ENCODE assay signal across 8 mouse cellular contexts in genomic region chr5:121835949-121836691, GRCm38 (mm10). TPM values are rescaled to one million over a fixed set of nuclear protein-coding genes. Genes with fewer than 3 reads are reported as not detected.
DNase-seq lines count a peak whose midpoint lies in the region; ATAC-seq and TF ChIP-seq lines count a peak whose summit lies in the region.

No protein-coding gene starts in this region.

- peak overlapping the region; percentile 79 for H3K9ac ChIP-seq in kidney, embryonic 14.5 days (ENCODE audit: low read depth, low read length)
- peak overlapping the region; percentile 99 for H3K9ac ChIP-seq in MEL (ENCODE audit: control insufficient read depth, low read depth, low read length, poor library complexity, severe bottlenecking)
- H3K9ac ChIP-seq in intestine, embryonic 16.5 days (ENCODE audit: low read depth, low read length) = peak overlapping the region; percentile 83

- no peaks in the 10 kb centered on the region for H3K27me3 ChIP-seq in kidney, embryonic 14.5 days (ENCODE audit: control insufficient read depth, insufficient read depth, low read length)
- H3K27me3 ChIP-seq in MEL (ENCODE audit: control insufficient read depth in 1 of 2, insufficient read depth in 2 of 2, low read length in 2 of 2) = no peaks in the 10 kb centered on the region
- no peaks in the 10 kb centered on the region for H3K27me3 ChIP-seq in intestine, embryonic 16.5 days (replicated peaks; ENCODE audit: control insufficient read depth, insufficient read depth, low read length)

- no peak for TF ChIP-seq EP300 in MEL (IDR thresholded peaks at IDR 0.05; ENCODE audit: low read depth in 1 of 2, low read length in 2 of 2)

- no peak for TF ChIP-seq CTCF in MEL (IDR thresholded peaks at IDR 0.05 in 2 of 3, conservative IDR thresholded peaks at IDR 0.05 in 1 of 3; ENCODE audit: control insufficient read depth in 1 of 3, insufficient read depth in 1 of 3, low read depth in 2 of 3, low read length in 3 of 3, poor library complexity in 1 of 3, severe bottlenecking in 1 of 3)
- no peak for TF ChIP-seq CTCF in gastrocnemius, adult 2 months (IDR thresholded peaks at IDR 0.05)

- peak overlapping the region; percentile 92 for H3K4me2 ChIP-seq in kidney, embryonic 14.5 days (replicated peaks; ENCODE audit: low read depth, low read length)
- peak overlapping the region; percentile 92 for H3K4me2 ChIP-seq in intestine, embryonic 16.5 days (ENCODE audit: low read depth, low read length)

- ATAC-seq in kidney, embryonic 14.5 days (ENCODE audit: low FRiP score, low TSS enrichment) = peak; percentile 3; the same call in 1 of the 2 replicates
- peak; percentile 17 for ATAC-seq in intestine, embryonic 16.5 days

- peak overlapping the region; percentile 79 for H3K4me3 ChIP-seq in kidney, embryonic 14.5 days (ENCODE audit: low read length)
- H3K4me3 ChIP-seq in MEL (ENCODE audit: control insufficient read depth in 1 of 2, insufficient read depth in 1 of 2, low read depth in 2 of 2, low read length in 2 of 2) = peak overlapping the region; percentile 70 to 93
- peak overlapping the region; percentile 74 for H3K4me3 ChIP-seq in gastrocnemius, adult 2 months
- H3K4me3 ChIP-seq in intestine, embryonic 16.5 days (ENCODE audit: low read length) = peak overlapping the region; percentile 91

- DNase-seq in kidney, adult 9 months = no peak
- peak; percentile 76 for DNase-seq in MEL (ENCODE audit: low read depth, low spot score)
- peak; percentile 86 for DNase-seq in gastrocnemius, adult 2 months
- DNase-seq in lung, postnatal 10 days = peak; percentile 48
- DNase-seq in spleen, postnatal 14 days (ENCODE audit: low spot score in 2 of 2) = peak; percentile 67 to 77
- DNase-seq in cerebellum, postnatal 36 days = no peak

- no peak for TF ChIP-seq RAD21 in MEL (IDR thresholded peaks at IDR 0.05; ENCODE audit: low read depth, low read length)

- no peak for TF ChIP-seq POLR2A in MEL (IDR thresholded peaks at IDR 0.05; ENCODE audit: control insufficient read depth in 1 of 2, insufficient read depth in 1 of 2, low read depth in 1 of 2, low read length in 2 of 2, poor library complexity in 1 of 2)

- H3K27ac ChIP-seq in kidney, embryonic 14.5 days (ENCODE audit: low read depth, low read length) = peak overlapping the region; percentile 82
- H3K27ac ChIP-seq in MEL (ENCODE audit: control insufficient read depth, low read depth, low read length) = peak overlapping the region; percentile 72
- peak overlapping the region; percentile 99 for H3K27ac ChIP-seq in gastrocnemius, adult 2 months
- H3K27ac ChIP-seq in intestine, embryonic 16.5 days (ENCODE audit: low read length) = peak overlapping the region; percentile 92

- under 1% methylated on average over 49 of the region's 51 CpGs for WGBS in kidney, embryonic 14.5 days
- under 1% methylated on average over 50 of the region's 51 CpGs for WGBS in intestine, embryonic 16.5 days

- peaks cover 45% of the 10 kb centered on the region for H3K4me1 ChIP-seq in kidney, embryonic 14.5 days (ENCODE audit: control insufficient read depth, insufficient read depth, low read length)
- H3K4me1 ChIP-seq in MEL (ENCODE audit: control insufficient read depth in 1 of 2, insufficient read depth in 2 of 2, low read length in 2 of 2) = peaks cover 0 to 26% of the 10 kb centered on the region in 2 experiments; a peak in 3 of 4 replicates
- peaks cover 49% of the 10 kb centered on the region for H3K4me1 ChIP-seq in intestine, embryonic 16.5 days (ENCODE audit: control insufficient read depth, insufficient read depth, low read length)

- no peaks in the 10 kb centered on the region for H3K36me3 ChIP-seq in kidney, embryonic 14.5 days (ENCODE audit: control insufficient read depth, insufficient read depth, low read length)
- H3K36me3 ChIP-seq in MEL (ENCODE audit: control insufficient read depth in 1 of 2, insufficient read depth in 2 of 2, low read length in 2 of 2) = peaks cover 0 to 19% of the 10 kb centered on the region in 2 experiments; a peak in 2 of 4 replicates
- H3K36me3 ChIP-seq in intestine, embryonic 16.5 days (ENCODE audit: control insufficient read depth, insufficient read depth, low read length) = no peaks in the 10 kb centered on the region

- intact Hi-C loops in gastrocnemius, adult 2 months (cut with DNase I) = loop anchor here (5.0 kb wide), 1 partner anchor 124 kb away; the partner anchor contains the start of gene Atxn2

- H3K9me3 ChIP-seq in kidney, embryonic 14.5 days (ENCODE audit: control insufficient read depth, low read length) = no peaks in the 10 kb centered on the region
- H3K9me3 ChIP-seq in MEL (replicated peaks; ENCODE audit: insufficient read depth, low read length) = no peaks in the 10 kb centered on the region
- H3K9me3 ChIP-seq in intestine, embryonic 16.5 days (ENCODE audit: control insufficient read depth, low read length) = no peaks in the 10 kb centered on the region

- H3K79me2 ChIP-seq in MEL (ENCODE audit: control insufficient read depth, insufficient read depth, low read length, poor library complexity) = peaks cover 55% of the 10 kb centered on the region

TF ChIP-seq in MEL, 35 proteins besides CTCF, POLR2A, EP300 and RAD21:
- TF ChIP-seq MAX (IDR thresholded peaks at IDR 0.05; ENCODE audit: low read length) (0 out of 2 replicates have a peak, but pooled peaks have one; percentile 23), JUND (IDR thresholded peaks at IDR 0.05; ENCODE audit: low read depth, low read length) (no peak), ELF1 (IDR thresholded peaks at IDR 0.05; ENCODE audit: low read depth, low read length) (peak; percentile 7; the same call in 1 of the 2 replicates), ZMIZ1 (IDR thresholded peaks at IDR 0.05; ENCODE audit: low read depth, low read length) (no peak), MAFK (IDR thresholded peaks at IDR 0.05; ENCODE audit: borderline replicate concordance, low read depth, low read length) (no peak), SIN3A (IDR thresholded peaks at IDR 0.05; ENCODE audit: low read length) (peak; percentile 31; the same call in 1 of the 2 replicates)

RNA-seq across cellular contexts. Expression of gene Sh2b3, which starts 1.3 kb away (rescaled TPM):
- polyA plus RNA-seq in kidney, embryonic 14.5 days (2014; fragmentation: Nextera tagmentation; extraction: Ambion mirVana) = 18.1 and 22.9 TPM in 2 replicates
- 14.0 and 18.1 TPM in 2 replicates for total RNA-seq in MEL (2012; rRNA removed)
- 10 to 100 TPM in 1 of 2 experiments, not detected in 1; 43.2 TPM for polyA plus RNA-seq in MEL (2012; ENCODE audit: insufficient read depth in 1 of 2, insufficient read length in 2 of 2, low read depth in 1 of 2, low replicate concordance in 2 of 2, missing spikeins in 1 of 2)
- 10 to 100 TPM; 11.9 to 15.4 TPM for total RNA-seq in gastrocnemius, adult 2 months (2021)
- 7.7 and 9.9 TPM in 2 replicates for polyA plus RNA-seq in intestine, embryonic 16.5 days (2015; fragmentation: Nextera tagmentation; extraction: Ambion mirVana)

RNA-seq across cellular contexts. Expression of gene Pheta1, which starts 12.7 kb away (rescaled TPM):
- polyA plus RNA-seq in kidney, embryonic 14.5 days (2014; fragmentation: Nextera tagmentation; extraction: Ambion mirVana) = 16.1 and 22.6 TPM in 2 replicates
- total RNA-seq in MEL (2012; rRNA removed) = 6.6 and 8.1 TPM in 2 replicates
- polyA plus RNA-seq in MEL (2012; ENCODE audit: insufficient read depth in 1 of 2, insufficient read length in 2 of 2, low read depth in 1 of 2, low replicate concordance in 2 of 2, missing spikeins in 1 of 2) = 1 to 10 TPM in 1 of 2 experiments, not detected in 1; 8.8 TPM
- total RNA-seq in gastrocnemius, adult 2 months (2021) = 1 to 10 TPM; 4.7 to 6.4 TPM
- 38.1 and 44.6 TPM in 2 replicates for polyA plus RNA-seq in intestine, embryonic 16.5 days (2015; fragmentation: Nextera tagmentation; extraction: Ambion mirVana)

Comparison
In these comparisons a context has a peak if more than half of its experiments do, and no peak if none do; other contexts are left out.
1. DNase-seq: peak in MEL (single experiment), gastrocnemius, adult 2 months (single experiment), lung, postnatal 10 days (single experiment) and spleen, postnatal 14 days (2 of 2); none in kidney, adult 9 months (single experiment) and cerebellum, postnatal 36 days (0 of 2).
2. Peak in every context shown above with its lines, with median percentiles within 50 percentile points of each other: H3K27ac ChIP-seq, H3K4me3 ChIP-seq and H3K9ac ChIP-seq.